Mouse (Mus musculus) subcutaneous adipose tissue, adult 2 months (tissue): Measurements from ENCODE around the gene Cdk5rap1. TPM values are rescaled to one million over a fixed set of nuclear protein-coding genes. Genes with fewer than 3 reads are reported as not detected.

Source experiments
- polyA plus RNA-seq: library from polyadenylated mRNA; depleted of rRNA; stranded (reverse); fragments of >200 nt; gene quantifications from 2 replicates; pipeline ENCODE4 v1.2.3, GENCODE M21; 2012; ENCODE audit warnings: low replicate concordance; rRNA removed

The Cdk5rap1 gene
- polyA plus RNA-seq = 11.2 and 12.8 TPM in 2 replicates

GRCm38 (mm10) chr2:154372842-154373500 lies at the start of gene Cdk5rap1:
Gene Cdk5rap1, minus strand, starts transcription at chr2:154373010.

GRCm38 (mm10) chr2:154407643-154408445 lies 35.0 kb upstream of the Cdk5rap1 start, which contains the start of gene Snta1:
Gene Snta1, minus strand, starts transcription at chr2:154408099.

GRCm38 (mm10) chr2:154306927-154307326 lies 65.9 kb downstream of the Cdk5rap1 start, which contains the start of gene Bpifb9b:
Gene Bpifb9b, plus strand, starts transcription at chr2:154307227.

Other genes with a start within 250 kb of the Cdk5rap1 start
- not detected in 2 replicates for gene Bpifa3, start 242.7 kb downstream of the Cdk5rap1 start, polyA plus RNA-seq
- gene Bpifa1, start 230.1 kb downstream of the Cdk5rap1 start, polyA plus RNA-seq = 0.10 TPM in 1 of 2 replicates, not detected in the other
- not detected in 2 replicates for gene Bpifa5, start 210.4 kb downstream of the Cdk5rap1 start, polyA plus RNA-seq
- 0.09 and 0.54 TPM in 2 replicates for gene Bpifb1, start 182.2 kb downstream of the Cdk5rap1 start, polyA plus RNA-seq
- gene Bpifb5, start 149.3 kb downstream of the Cdk5rap1 start, polyA plus RNA-seq = 0.13 and 18.8 TPM in 2 replicates
- not detected in 2 replicates for gene Bpifb9a, start 115.2 kb downstream of the Cdk5rap1 start, polyA plus RNA-seq
- not detected in 2 replicates for gene Bpifb9b, start 65.8 kb downstream of the Cdk5rap1 start, polyA plus RNA-seq
- 25.8 and 67.9 TPM in 2 replicates for gene Snta1, start 35.1 kb upstream of the Cdk5rap1 start, polyA plus RNA-seq
- 11.2 and 20.3 TPM in 2 replicates for gene Cbfa2t2, start 63.5 kb upstream of the Cdk5rap1 start, polyA plus RNA-seq
- 0.77 and 1.5 TPM in 2 replicates for gene 1700003F12Rik, start 174.1 kb upstream of the Cdk5rap1 start, polyA plus RNA-seq
- not detected in 2 replicates for gene Actl10, start 178.8 kb upstream of the Cdk5rap1 start, polyA plus RNA-seq
- gene Necab3, start 185.9 kb upstream of the Cdk5rap1 start, polyA plus RNA-seq = 1.6 and 8.0 TPM in 2 replicates
- 13.4 and 15.1 TPM in 2 replicates for gene E2f1, start 196.9 kb upstream of the Cdk5rap1 start, polyA plus RNA-seq
- gene Pxmp4, start 230.7 kb upstream of the Cdk5rap1 start, polyA plus RNA-seq = 60.5 and 151 TPM in 2 replicates
- 4.0 and 6.1 TPM in 2 replicates for gene Zfp341, start 240.3 kb upstream of the Cdk5rap1 start, polyA plus RNA-seq
- 0.57 and 0.87 TPM in 2 replicates for gene 4930519P11Rik, start 240.4 kb upstream of the Cdk5rap1 start, polyA plus RNA-seq